Mouse (Mus musculus): ENCODE measurements around the gene Galc.
A peak's percentile ranks its signal among the peaks of the same experiment; 100 is the strongest.

Galc gene

DNA sequence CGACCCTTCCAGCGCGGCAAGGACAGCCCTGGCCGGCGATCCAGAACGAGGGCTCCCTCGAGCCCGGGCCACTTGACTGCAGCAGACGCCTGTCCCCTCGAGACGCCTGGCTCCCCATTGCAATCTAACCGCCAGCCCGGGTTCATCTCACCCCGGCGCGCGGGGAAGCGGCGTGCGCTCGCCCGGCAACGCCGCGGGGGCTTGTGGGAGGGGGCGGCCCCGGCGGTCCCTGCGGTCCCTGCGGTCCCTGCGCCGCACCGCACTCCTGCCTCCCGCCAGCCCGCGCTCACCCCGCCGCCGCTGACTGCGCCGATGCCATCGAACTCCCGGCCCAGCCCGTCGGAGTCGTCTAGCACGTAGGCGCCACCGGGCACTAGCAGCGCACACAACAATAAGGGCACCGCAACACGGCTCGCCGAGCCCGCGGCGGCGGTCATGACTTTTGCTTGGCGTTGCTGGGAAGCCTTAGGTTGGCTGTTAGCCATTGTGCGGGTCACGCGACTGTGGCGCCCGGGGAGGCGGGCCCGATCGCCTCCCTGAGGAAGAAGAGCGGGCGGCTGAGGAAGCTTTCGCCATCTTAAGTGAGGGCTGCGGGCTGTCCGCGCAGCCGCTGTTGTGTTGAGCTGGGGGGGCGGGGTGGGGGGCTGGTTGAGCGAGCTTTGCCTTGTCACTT, at the start of gene Galc:
Galc (minus strand) TSS at position 615 of the 673 bp plus-strand sequence.
- peak; percentile 93 for DNase-seq

GRCm38 (mm10) chr12:98307179-98307915, 48.1 kb upstream of the Galc start:
- no peak for DNase-seq

- DNase-seq, result no peak
These were observed 43.8 kb upstream of the Galc start for GRCm38 (mm10) chr12:98303013-98303412.

DNA sequence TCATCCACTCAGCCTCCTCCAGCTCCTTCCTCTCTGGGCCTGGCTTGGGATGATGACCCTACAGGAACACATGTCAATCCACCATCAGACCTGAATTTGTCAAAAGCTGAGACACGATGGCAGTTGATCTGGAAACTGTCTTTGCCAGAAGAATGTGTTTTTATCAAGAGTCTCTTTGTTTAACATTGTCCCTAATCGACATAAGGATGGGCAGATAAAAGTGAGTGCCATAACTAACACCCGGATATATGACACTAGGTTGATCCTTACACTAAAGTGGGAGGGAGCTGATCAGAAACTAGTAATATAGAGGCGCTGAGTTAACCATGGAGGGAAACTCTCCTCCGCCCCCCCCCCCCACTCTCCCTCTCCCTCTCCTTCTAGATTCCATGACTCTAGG, 42.7 kb upstream of the Galc start:
- DNase-seq, result no peak

DNA sequence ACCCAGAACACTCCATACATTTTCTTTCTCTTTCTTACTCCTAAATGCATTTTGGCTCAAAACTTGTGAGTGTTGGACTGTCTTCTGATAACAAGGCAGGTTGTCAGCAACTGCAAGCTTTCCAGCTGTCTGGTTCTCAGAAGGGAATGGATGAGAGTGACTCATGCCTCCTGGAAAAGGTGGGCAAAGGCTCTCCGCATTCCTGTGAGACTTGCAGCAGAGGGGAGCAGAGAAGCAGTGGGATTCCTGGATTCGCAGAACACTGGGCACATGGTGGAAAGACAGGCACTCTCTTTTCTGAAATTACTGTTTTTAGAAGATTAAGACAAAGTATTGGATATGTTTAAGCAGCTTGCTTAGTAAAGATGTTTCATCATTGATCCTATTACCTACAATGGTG, 35.0 kb upstream of the Galc start:
- no peak for DNase-seq

- no peak for DNase-seq
These were observed 33.0 kb upstream of the Galc start for GRCm38 (mm10) chr12:98292278-98292677.

GRCm38 (mm10) chr12:98290475-98290874, 31.2 kb upstream of the Galc start:
- DNase-seq, result no peak

- no peak for DNase-seq
These were observed 25.2 kb upstream of the Galc start for GRCm38 (mm10) chr12:98284477-98284876.

- no peak for DNase-seq
These were observed 24.2 kb upstream of the Galc start for GRCm38 (mm10) chr12:98283487-98283860.

GRCm38 (mm10) chr12:98282776-98283486, 23.7 kb upstream of the Galc start:
- DNase-seq, result no peak

DNA sequence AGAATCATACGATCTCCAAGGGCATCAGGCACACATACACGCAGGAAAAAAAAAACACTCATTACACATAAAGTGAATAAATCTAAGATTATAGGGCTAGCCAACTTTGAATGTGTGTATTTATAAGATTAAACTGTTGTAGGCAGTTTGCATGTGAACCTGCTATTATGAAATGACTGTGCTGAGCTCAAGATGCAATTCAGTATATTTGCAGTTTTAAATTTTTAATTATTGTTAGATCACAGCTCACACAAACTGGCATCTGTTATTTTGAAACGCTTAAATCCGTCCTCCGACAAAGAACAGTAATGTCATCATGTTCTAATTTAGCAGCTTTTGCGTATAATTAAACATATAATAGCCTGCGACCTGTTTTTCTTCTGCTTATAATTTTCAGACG, 21.7 kb upstream of the Galc start:
- DNase-seq, result no peak

- DNase-seq, result peak; percentile 54
These were observed 21.3 kb upstream of the Galc start for GRCm38 (mm10) chr12:98280530-98280929.

GRCm38 (mm10) chr12:98272433-98272832, 13.2 kb upstream of the Galc start:
- DNase-seq, result no peak

- DNase-seq, result no peak
These were observed 11.7 kb upstream of the Galc start for GRCm38 (mm10) chr12:98270810-98271566.

DNA sequence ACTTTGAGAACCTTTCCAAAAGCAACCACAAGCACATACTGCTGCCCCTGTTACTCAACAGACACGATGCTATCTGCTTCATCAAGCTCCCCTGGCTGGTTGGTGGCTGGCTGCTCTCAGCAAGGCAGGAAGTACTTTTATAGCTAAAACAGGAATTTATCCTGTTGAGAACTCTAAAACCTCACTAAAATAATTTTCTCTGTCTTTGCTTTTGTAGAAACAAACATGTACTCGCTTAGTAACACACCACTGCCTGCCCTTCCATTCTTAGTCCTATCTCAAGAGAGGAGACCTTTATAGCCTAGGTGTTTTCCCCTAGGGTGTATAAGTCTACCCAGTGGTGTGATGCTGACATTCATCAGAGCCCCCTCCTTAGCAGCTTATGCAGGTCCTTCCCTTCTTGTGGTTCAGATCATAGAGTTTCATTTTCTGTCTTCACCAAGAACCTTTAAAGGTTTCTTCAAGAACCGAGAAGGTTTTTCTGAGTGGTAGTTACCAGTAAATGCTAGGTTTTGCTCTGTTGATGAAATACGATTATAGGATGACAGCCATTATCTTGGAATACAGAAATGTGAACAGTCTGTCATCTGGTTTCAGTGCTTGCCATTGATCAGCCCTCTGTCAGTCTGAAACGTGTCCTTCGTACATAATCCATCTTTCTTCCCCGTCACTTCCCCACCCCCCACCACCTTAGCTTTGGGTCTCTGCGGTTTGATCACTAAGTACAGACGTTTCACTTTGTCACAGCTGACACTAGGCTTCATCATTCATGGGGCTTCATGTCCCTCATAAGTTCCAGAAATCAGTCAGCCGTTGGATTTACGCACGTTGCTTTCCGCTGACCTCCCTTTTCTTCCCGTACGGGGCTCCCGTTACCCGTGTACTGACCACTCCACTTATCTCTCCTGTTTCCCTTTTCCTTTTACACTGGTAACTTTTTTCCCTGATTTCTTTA, 10.8 kb upstream of the Galc start:
- DNase-seq, result no peak

DNA sequence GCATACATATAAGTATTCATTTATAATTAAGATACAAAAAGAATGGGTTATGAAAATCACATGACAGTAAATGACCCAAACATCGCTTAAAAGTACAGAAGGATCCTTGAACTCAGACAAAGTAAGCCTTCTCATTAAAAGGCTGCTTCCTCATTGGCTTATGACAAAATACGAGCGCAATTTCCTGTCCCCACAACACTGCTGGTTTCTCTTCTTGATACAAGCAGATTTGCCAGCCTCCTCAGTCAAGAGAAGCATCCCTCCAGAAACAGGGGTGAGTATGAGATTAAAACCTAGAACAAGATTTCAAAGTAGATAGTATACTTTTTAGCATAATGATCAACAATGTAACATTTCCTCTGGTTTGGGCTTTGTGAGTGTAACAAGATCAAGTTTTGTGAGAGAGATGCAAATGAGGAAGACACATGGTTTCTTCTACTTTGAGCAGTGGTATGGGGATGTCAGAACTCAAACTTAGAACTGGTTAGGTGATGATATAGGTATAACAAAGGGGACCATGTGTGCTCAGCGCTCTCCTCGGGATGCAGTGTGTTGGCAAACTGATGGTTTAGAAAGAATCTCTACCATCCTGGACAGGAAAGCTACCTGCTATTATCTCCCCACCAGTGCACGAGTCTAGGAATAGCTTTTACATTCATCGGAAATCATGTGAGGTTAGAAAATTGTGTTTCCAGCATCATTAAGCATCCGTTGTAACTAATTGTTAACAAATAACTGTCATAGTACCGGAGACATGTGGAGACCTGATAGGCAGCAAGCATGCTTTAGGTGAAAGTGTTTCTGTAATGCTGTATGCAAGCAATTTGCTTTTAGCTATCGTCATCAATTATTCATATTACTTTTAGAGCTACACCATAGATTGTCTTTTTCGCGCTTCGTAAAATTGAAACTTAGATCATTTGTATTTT, 9.4 kb upstream of the Galc start, which contains the start of gene Gpr65:
Gpr65 (plus strand) TSS at position 195 of the 929 bp plus-strand sequence.
- DNase-seq, result no peak

DNA sequence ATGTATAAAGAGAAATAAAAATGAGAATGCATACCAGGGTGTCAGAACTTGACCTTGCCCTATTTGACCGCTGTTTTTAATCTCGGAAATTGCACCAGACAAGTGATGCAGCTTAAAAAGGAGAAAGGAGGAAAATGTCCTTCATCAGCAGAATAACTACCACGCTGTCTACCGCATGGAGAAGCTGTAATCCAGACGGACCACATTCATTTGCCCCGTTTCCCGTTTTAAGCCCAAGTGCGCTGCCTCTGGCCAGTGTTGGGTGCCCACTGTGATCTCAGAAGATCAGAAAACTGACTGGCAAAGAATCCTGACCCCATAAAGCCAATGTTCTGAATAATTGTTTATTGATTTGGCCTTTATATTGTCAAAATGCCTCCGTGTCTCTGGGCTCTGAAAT, 6.4 kb upstream of the Galc start:
- DNase-seq, result no peak

- DNase-seq, result no peak
These were observed 226 bp upstream of the Galc start for GRCm38 (mm10) chr12:98259518-98259852.

- DNase-seq, result peak; percentile 73
These were observed 851 bp downstream of the Galc start for GRCm38 (mm10) chr12:98258371-98258844.

- DNase-seq, result peak; percentile 62
These were observed 3.8 kb downstream of the Galc start for GRCm38 (mm10) chr12:98255373-98255995.

All from kidney, adult 9 months (tissue).